Comparison of ENCODE assay signal across 10 mouse cellular contexts in genomic region chr5:4201368-4201767, GRCm38 (mm10). TPM values are rescaled to one million over a fixed set of nuclear protein-coding genes. Genes with fewer than 3 reads are reported as not detected.
DNase-seq lines count a peak whose midpoint lies in the region; ATAC-seq and TF ChIP-seq lines count a peak whose summit lies in the region.
"Had no signal": no experiment of that assay in that cellular context is flagged by ENCODE, and none has a peak within 500 bp of the region (broad histone marks: within the 10 kb centered on the region; RNA-seq: fewer than 3 reads in every experiment).

No protein-coding gene starts in this region.

- H3K9me3 ChIP-seq in CH12.LX (replicated peaks; ENCODE audit: low read length), result no peaks in the 10 kb centered on the region
- H3K9me3 ChIP-seq: midbrain, embryonic 13.5 days had no signal

- in situ Hi-C loops in CH12.LX (cut with MboI; ENCODE audit: low pct_ligation_motif_present, low pct_unique_long_range_greater_than_20kb, low sequenced_read_pairs), result loop anchor here (10.0 kb wide), 1 partner anchor 723 kb away; no protein-coding TSS in a partner anchor

- H3K36me3 ChIP-seq in CH12.LX (replicated peaks in 1 of 2; ENCODE audit: control insufficient read depth in 1 of 2, insufficient read depth in 1 of 2, low read length in 1 of 2), result peaks cover 0 to 5% of the 10 kb centered on the region in 2 experiments
- H3K36me3 ChIP-seq: midbrain, embryonic 13.5 days had no signal

- peak; percentile 91 for TF ChIP-seq CTCF in layer of hippocampus, adult 2 months (conservative IDR thresholded peaks at IDR 0.05)
- TF ChIP-seq CTCF in CH12.LX (conservative IDR thresholded peaks at IDR 0.05 in 1 of 2, IDR thresholded peaks at IDR 0.05 in 1 of 2; ENCODE audit: low read depth in 2 of 2, low read length in 2 of 2), result peak; percentile 46 to 73

- H3K9ac ChIP-seq in CH12.LX (ENCODE audit: insufficient read depth, low read depth), result no peak overlapping the region
- H3K9ac ChIP-seq: midbrain, embryonic 13.5 days had no signal

- H3K4me2 ChIP-seq in CH12.LX (ENCODE audit: insufficient read depth, low read depth, poor library complexity, severe bottlenecking), result no peak overlapping the region
- H3K4me2 ChIP-seq: midbrain, embryonic 13.5 days had no signal

- TF ChIP-seq RAD21 in CH12.LX (IDR thresholded peaks at IDR 0.05; ENCODE audit: low read depth, low read length), result peak; percentile 72

- H3K79me2 ChIP-seq in CH12.LX (replicated peaks; ENCODE audit: control insufficient read depth, extremely low read depth, insufficient read depth, poor library complexity, severe bottlenecking), result no peaks in the 10 kb centered on the region

- TF ChIP-seq EP300 in CH12.LX (IDR thresholded peaks at IDR 0.05; ENCODE audit: low read length), result no peak

- DNase-seq in layer of hippocampus, adult 2 months (ENCODE audit: low spot score in 2 of 2), result no peak
- no peak for DNase-seq in layer of hippocampus, adult 9-11 months
- no peak for DNase-seq in CH12.LX (ENCODE audit: extremely low read depth)
- DNase-seq in Muller cell, postnatal 12 days (ENCODE audit: inconsistent ontology term), result peak; percentile 26
- DNase-seq in right cerebral cortex, adult 18-20 months, result no peak
- DNase-seq in thymus, postnatal 0 days (ENCODE audit: low spot score), result no peak
- DNase-seq in thymus, postnatal 25 days, result no peak
- DNase-seq: heart, postnatal 36 days had no signal

- no peak for TF ChIP-seq POLR2A in CH12.LX (IDR thresholded peaks at IDR 0.05; ENCODE audit: low read depth, low read length)

- peak; percentile 58; the same call in 1 of the 2 replicates for ATAC-seq in granulocyte monocyte progenitor cell, adult 5-6 weeks (replicated peaks; ENCODE audit: poor library complexity, severe bottlenecking)

- dilution Hi-C loops in CH12.LX (cut with MboI; ENCODE audit: extremely low pct_ligation_motif_present, extremely low pct_unique_long_range_greater_than_20kb, low sequenced_read_pairs), result no loop called here

- H3K27ac ChIP-seq in layer of hippocampus, adult 2 months, result no peak overlapping the region
- H3K27ac ChIP-seq in CH12.LX (ENCODE audit: insufficient read depth, low read depth), result no peak overlapping the region
- H3K27ac ChIP-seq: midbrain, embryonic 13.5 days had no signal

- no peaks in the 10 kb centered on the region for H3K27me3 ChIP-seq in CH12.LX (replicated peaks)
- H3K27me3 ChIP-seq: midbrain, embryonic 13.5 days had no signal

- H3K4me1 ChIP-seq in CH12.LX (ENCODE audit: control insufficient read depth in 1 of 2, insufficient read depth in 2 of 2), result no peaks in the 10 kb centered on the region
- H3K4me1 ChIP-seq: midbrain, embryonic 13.5 days had no signal

- H3K4me3 ChIP-seq in layer of hippocampus, adult 2 months, result no peak overlapping the region
- no peak overlapping the region for H3K4me3 ChIP-seq in CH12.LX (replicated peaks in 1 of 3; ENCODE audit: low read depth in 2 of 3, low read length in 2 of 3, poor library complexity in 1 of 3)
- H3K4me3 ChIP-seq: midbrain, embryonic 13.5 days had no signal

TF ChIP-seq in CH12.LX, 34 proteins besides CTCF, POLR2A, EP300 and RAD21:
- TF ChIP-seq E2F4 (IDR thresholded peaks at IDR 0.05; ENCODE audit: insufficient replicate concordance, low read depth, low read length) (no peak), MXI1 (IDR thresholded peaks at IDR 0.05; ENCODE audit: low read depth, low read length) (no peak), NRF1 (IDR thresholded peaks at IDR 0.05; ENCODE audit: low read depth, low read length) (no peak), IRF4 (IDR thresholded peaks at IDR 0.05; ENCODE audit: low read depth, low read length) (no peak), MYC (IDR thresholded peaks at IDR 0.05; ENCODE audit: low read depth, low read length) (peak; percentile 71; the same call in 1 of the 2 replicates), ELF1 (IDR thresholded peaks at IDR 0.05; ENCODE audit: low read depth, low read length) (no peak), MAX (IDR thresholded peaks at IDR 0.05; ENCODE audit: low read length) (no peak), UBTF (IDR thresholded peaks at IDR 0.05; ENCODE audit: low read depth, low read length) (no peak), USF1 (IDR thresholded peaks at IDR 0.05; ENCODE audit: low read depth, low read length) (no peak), BHLHE40 (IDR thresholded peaks at IDR 0.05; ENCODE audit: low read depth, low read length) (no peak), SMC3 (IDR thresholded peaks at IDR 0.05; ENCODE audit: low read depth, low read length) (peak; percentile 69), KAT2A (IDR thresholded peaks at IDR 0.05; ENCODE audit: insufficient replicate concordance, low read length) (no peak), ZC3H11A (IDR thresholded peaks at IDR 0.05; ENCODE audit: low read depth, low read length) (peak; percentile 19; the same call in 1 of the 2 replicates), JUND (conservative IDR thresholded peaks at IDR 0.05; ENCODE audit: low read depth, low read length) (no peak), TBP (conservative IDR thresholded peaks at IDR 0.05; ENCODE audit: low read depth, low read length) (no peak)

RNA-seq across cellular contexts. Expression of gene Mterf1b, which starts 9.2 kb away (rescaled TPM):
- 1 to 10 TPM; 7.0 to 7.3 TPM for total RNA-seq in layer of hippocampus, adult 2 months (2021)
- total RNA-seq in CH12.LX (2012; rRNA removed) (4.2 and 4.5 TPM in 2 replicates), CH12.LX (2014; rRNA removed) (8.8 and 10.7 TPM in 2 replicates)
- 3.7 and 3.8 TPM in 2 replicates for polyA plus RNA-seq in CH12.LX (2012; ENCODE audit: insufficient read length, low read depth)
- total RNA-seq in granulocyte monocyte progenitor cell, adult 5-6 weeks (2014; fragmentation: Nextera tagmentation), result 0.99 and 2.8 TPM in 2 replicates
- total RNA-seq in granulocyte monocyte progenitor cell, adult 5-6 weeks (2017), result 2.7 and 6.5 TPM in 2 replicates
- polyA plus RNA-seq in thymus, postnatal 0 days (2015; fragmentation: Nextera tagmentation; extraction: Ambion mirVana), result 4.9 and 5.6 TPM in 2 replicates
